Mouse (Mus musculus) intestine, embryonic 15.5 days (tissue): ENCODE results near the gene Slc13a5. TPM values are rescaled to one million over a fixed set of nuclear protein-coding genes. Genes with fewer than 3 reads are reported as not detected.

ENCODE experiments used
- polyA plus RNA-seq: library from polyadenylated mRNA; unstranded; fragments of >200 nt; fragmentation: Nextera tagmentation; extraction: Ambion mirVana; gene quantifications from 2 replicates; pipeline ENCODE4 v1.2.1, GENCODE M21; 2015

Gene Slc13a5
- polyA plus RNA-seq, 1 experiment from 2014 or later, result 0.49 TPM

Other genes starting within 250 kb of the Slc13a5 start
- gene Aipl1, start 229.7 kb downstream of the Slc13a5 start, polyA plus RNA-seq, result 0.19 and 0.34 TPM in 2 replicates
- 75.4 and 81.8 TPM in 2 replicates for gene Pimreg, start 225.2 kb downstream of the Slc13a5 start, polyA plus RNA-seq
- gene Pitpnm3, start 131.4 kb downstream of the Slc13a5 start, polyA plus RNA-seq, result 0.50 and 0.62 TPM in 2 replicates
- gene Gm43951, start 60.4 kb downstream of the Slc13a5 start, polyA plus RNA-seq, result 0.20 and 0.21 TPM in 2 replicates
- gene 4933427D14Rik, start 59.8 kb downstream of the Slc13a5 start, polyA plus RNA-seq, result 12.7 and 15.2 TPM in 2 replicates
- 340 and 361 TPM in 2 replicates for gene Txndc17, start 59.7 kb downstream of the Slc13a5 start, polyA plus RNA-seq
- gene Med31, start 51.6 kb downstream of the Slc13a5 start, polyA plus RNA-seq, result 33.0 and 34.3 TPM in 2 replicates
- gene Xaf1, start 34.4 kb upstream of the Slc13a5 start, polyA plus RNA-seq, result 4.7 and 4.9 TPM in 2 replicates
- not detected in 2 replicates for gene Fbxo39, start 47.2 kb upstream of the Slc13a5 start, polyA plus RNA-seq
- 0.19 and 0.33 TPM in 2 replicates for gene Tekt1, start 95.2 kb upstream of the Slc13a5 start, polyA plus RNA-seq
- gene Smtnl2, start 144.5 kb upstream of the Slc13a5 start, polyA plus RNA-seq, result 41.9 and 45.0 TPM in 2 replicates
- 11.5 and 14.4 TPM in 2 replicates for gene Ggt6, start 168.3 kb upstream of the Slc13a5 start, polyA plus RNA-seq
- 171 and 172 TPM in 2 replicates for gene Mybbp1a, start 174.1 kb upstream of the Slc13a5 start, polyA plus RNA-seq
- 5.3 and 5.6 TPM in 2 replicates for gene Spns2, start 222.7 kb upstream of the Slc13a5 start, polyA plus RNA-seq